Mouse (Mus musculus) retina, postnatal 7 days (tissue): ENCODE measurements around the gene Oaz2.

Source experiments
- DNase-seq: peaks from one replicate; pipeline ENCODE4 v3.0.0-alpha.2; 2012; ENCODE audit warnings: low read depth, low spot score

Gene Oaz2

GRCm38 (mm10) chr9:65692959-65693603, 25.3 kb downstream of the Oaz2 start:
- DNase-seq, result no peak

- no peak for DNase-seq
Observed at GRCm38 (mm10) chr9:65695646-65696045, 27.8 kb downstream of the Oaz2 start.

GRCm38 (mm10) chr9:65696337-65696736, 28.5 kb downstream of the Oaz2 start:
- DNase-seq, result no peak

GRCm38 (mm10) chr9:65697356-65697755, 29.6 kb downstream of the Oaz2 start:
- DNase-seq, result no peak

- DNase-seq, result no peak
Observed at GRCm38 (mm10) chr9:65697992-65698391, 30.2 kb downstream of the Oaz2 start.

- no peak for DNase-seq
Observed at GRCm38 (mm10) chr9:65700504-65700903, 32.7 kb downstream of the Oaz2 start.

GRCm38 (mm10) chr9:65702286-65702685, 34.5 kb downstream of the Oaz2 start:
- no peak for DNase-seq

GRCm38 (mm10) chr9:65703241-65703640, 35.4 kb downstream of the Oaz2 start:
- no peak for DNase-seq

GRCm38 (mm10) chr9:65703926-65704595, 36.3 kb downstream of the Oaz2 start:
- no peak for DNase-seq

- DNase-seq, result no peak
Observed at GRCm38 (mm10) chr9:65718195-65718594, 50.4 kb downstream of the Oaz2 start.

- no peak for DNase-seq
Observed at GRCm38 (mm10) chr9:65721161-65721566, 53.4 kb downstream of the Oaz2 start.

- DNase-seq, result peak; percentile 16
Observed at GRCm38 (mm10) chr9:65724471-65725290, 56.9 kb downstream of the Oaz2 start.

GRCm38 (mm10) chr9:65725291-65725622, 57.5 kb downstream of the Oaz2 start:
- no peak for DNase-seq

GRCm38 (mm10) chr9:65726431-65726830, 58.6 kb downstream of the Oaz2 start:
- no peak for DNase-seq

GRCm38 (mm10) chr9:65727491-65727890, 59.7 kb downstream of the Oaz2 start:
- DNase-seq, result no peak

GRCm38 (mm10) chr9:65728588-65728987, 60.8 kb downstream of the Oaz2 start:
- DNase-seq, result no peak

- no peak for DNase-seq
Observed at GRCm38 (mm10) chr9:65734931-65735330, 67.1 kb downstream of the Oaz2 start.
